Mouse (Mus musculus) MEL (cell line): ENCODE data around the gene Uroc1.

Experiments
- CTCF ChIP-seq, 3 experiments: IDR thresholded peaks in 2 of 3; conservative IDR thresholded peaks in 1 of 3; 2 replicates each; pipeline ENCODE4 v1.5.1; 2011 to 2012; ENCODE audit warnings: low read length in 3 of 3, low read depth in 2 of 3, mild to moderate bottlenecking in 2 of 3, improper control_type of control experiment in 1 of 3, inconsistent platforms in 1 of 3, mixed read lengths in 1 of 3, moderate library complexity in 1 of 3; ENCODE audit not compliant: control insufficient read depth in 1 of 3, insufficient read depth in 1 of 3, poor library complexity in 1 of 3, severe bottlenecking in 1 of 3
- HCFC1 ChIP-seq: IDR thresholded peaks from 2 replicates; pipeline ENCODE4 v1.6.1; 2012; ENCODE audit warnings: low read depth, mild to moderate bottlenecking, inconsistent platforms, low read length, improper control_type of control experiment, moderate library complexity
- MAX ChIP-seq: IDR thresholded peaks from 2 replicates; pipeline ENCODE4 v1.6.1; 2011; ENCODE audit warnings: low read length, improper control_type of control experiment
- POLR2A ChIP-seq, 2 experiments: IDR thresholded peaks; 2 replicates each; pipeline ENCODE4 v1.6.1; 2011 to 2012; ENCODE audit warnings: low read length in 2 of 2, mild to moderate bottlenecking in 2 of 2, control low read depth in 1 of 2, improper control_type of control experiment in 1 of 2, low read depth in 1 of 2, moderate library complexity in 1 of 2; ENCODE audit not compliant: control insufficient read depth in 1 of 2, insufficient read depth in 1 of 2, poor library complexity in 1 of 2
- ZNF384 ChIP-seq: IDR thresholded peaks from 2 replicates; pipeline ENCODE4 v1.6.1; 2012; ENCODE audit warnings: low read depth, mild to moderate bottlenecking, inconsistent platforms, low read length, improper control_type of control experiment

GRCm38 (mm10) chr6:90334244-90334643 is 1.2 kb downstream of the Uroc1 start:
- TF ChIP-seq HCFC1, result no peak
- no peak for TF ChIP-seq CTCF (IDR thresholded peaks at IDR 0.05 in 2 of 3, conservative IDR thresholded peaks at IDR 0.05 in 1 of 3; ENCODE audit: control insufficient read depth in 1 of 3, insufficient read depth in 1 of 3, low read depth in 2 of 3, low read length in 3 of 3, poor library complexity in 1 of 3, severe bottlenecking in 1 of 3)
- no peak for TF ChIP-seq POLR2A (IDR thresholded peaks at IDR 0.05; ENCODE audit: control insufficient read depth in 1 of 2, insufficient read depth in 1 of 2, low read depth in 1 of 2, low read length in 2 of 2, poor library complexity in 1 of 2)
- TF ChIP-seq MAX, result no peak
- TF ChIP-seq ZNF384, result no peak
